Mouse (Mus musculus): ENCODE data around the gene Abcf1.
"Not testable (repeated sequence)": the region's sequence is repeated elsewhere in the genome, so short reads cannot be mapped to it uniquely, and the experiment has no call there.

Gene Abcf1

DNA sequence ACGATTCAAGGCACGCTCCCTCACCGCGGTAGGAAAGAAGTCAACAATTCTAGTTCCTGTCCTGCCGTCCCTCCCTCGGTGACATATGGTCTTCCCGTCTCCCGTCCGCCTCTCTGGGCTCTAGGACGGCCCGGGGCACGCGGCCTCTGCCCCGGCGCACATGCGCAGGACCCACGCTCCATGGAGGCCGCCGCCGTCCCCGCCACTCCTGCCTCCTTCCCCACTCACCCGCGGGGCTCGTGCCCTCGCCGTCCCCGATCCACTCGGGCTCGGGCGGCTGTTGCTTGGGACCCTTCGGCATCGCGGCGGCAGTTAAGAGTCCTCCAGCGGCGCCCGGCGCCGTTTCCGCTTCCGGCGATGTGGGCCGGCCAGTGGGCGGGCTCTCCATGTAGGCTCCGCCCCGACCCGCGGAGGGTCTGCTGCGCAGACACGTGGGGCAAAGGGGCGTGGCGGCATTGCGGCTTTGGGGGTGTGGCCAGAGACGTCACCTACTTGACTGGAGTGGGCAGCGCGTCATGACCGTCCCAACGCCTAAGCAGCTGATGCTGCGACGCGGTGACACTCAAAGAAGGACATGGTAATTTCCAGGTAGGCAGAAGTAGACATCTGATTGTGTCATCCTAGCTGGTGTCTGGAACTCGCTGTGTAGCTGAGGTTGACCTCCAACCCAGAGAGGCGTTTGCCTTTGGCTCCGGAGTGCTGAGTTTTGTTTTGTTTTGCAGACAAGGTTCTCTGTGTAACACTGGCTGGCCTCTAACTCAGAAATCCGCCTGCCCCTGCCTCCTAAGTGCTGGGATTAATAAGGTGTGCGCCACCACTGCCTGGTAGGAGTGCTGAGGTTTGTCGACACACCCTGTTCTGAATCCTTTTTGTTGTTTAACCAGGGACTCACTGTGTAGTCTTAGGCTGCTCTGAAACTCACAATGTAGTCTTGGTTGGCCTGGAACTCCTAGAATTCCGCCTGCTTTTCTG, at the start of gene Abcf1:
Gene Abcf1, minus strand, starts transcription at position 344 of the 972 bp plus-strand sequence.
- peak; percentile 98 for DNase-seq (ENCODE audit: low read depth, low spot score)

DNA sequence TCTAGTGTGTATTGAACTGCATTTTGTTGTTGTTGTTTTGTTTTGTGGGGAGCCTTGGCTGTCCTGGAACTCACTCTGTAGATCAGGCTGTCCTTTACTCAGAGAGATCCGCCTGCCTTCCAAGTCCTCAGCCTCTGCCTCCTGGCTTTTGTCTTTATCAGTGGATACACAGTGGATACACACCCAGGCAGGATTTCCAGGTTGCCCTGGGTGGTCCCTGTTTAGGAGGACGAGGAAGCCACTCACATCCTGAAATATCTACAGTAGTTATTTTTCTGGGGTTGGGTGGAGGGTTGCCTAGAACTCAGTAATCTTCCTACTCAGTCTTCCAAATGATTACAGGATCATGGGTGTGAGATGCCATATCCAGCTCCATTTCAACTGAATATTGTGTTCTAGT, 49.4 kb upstream of the Abcf1 start:
- DNase-seq (ENCODE audit: low read depth, low spot score), result no peak

- DNase-seq (ENCODE audit: low read depth, low spot score), result no peak
These were observed 47.5 kb upstream of the Abcf1 start for GRCm38 (mm10) chr17:36017046-36017445.

- no peak for DNase-seq (ENCODE audit: low read depth, low spot score)
These were observed 45.4 kb upstream of the Abcf1 start for GRCm38 (mm10) chr17:36014977-36015376.

DNA sequence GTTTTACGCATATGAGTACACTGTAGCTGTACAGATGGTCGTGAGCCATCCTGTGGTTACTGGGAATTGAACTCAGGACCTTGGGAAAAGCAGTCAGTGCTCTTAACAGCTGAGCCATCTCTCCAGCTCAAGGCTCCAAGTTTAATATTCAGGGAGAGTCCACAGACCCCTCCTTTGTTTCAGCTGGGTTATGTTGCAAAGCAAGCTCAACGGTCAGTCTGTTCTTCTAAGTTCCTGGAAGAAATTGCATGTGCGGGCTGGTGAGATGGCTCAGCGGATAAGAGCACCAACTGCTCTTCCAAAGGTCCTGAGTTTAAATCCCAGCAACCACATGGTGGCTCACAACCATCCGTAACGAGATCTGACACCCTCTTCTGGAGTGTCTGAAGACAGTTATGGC, 34.8 kb upstream of the Abcf1 start:
- DNase-seq (ENCODE audit: low read depth, low spot score), result not testable (repeated sequence)

DNA sequence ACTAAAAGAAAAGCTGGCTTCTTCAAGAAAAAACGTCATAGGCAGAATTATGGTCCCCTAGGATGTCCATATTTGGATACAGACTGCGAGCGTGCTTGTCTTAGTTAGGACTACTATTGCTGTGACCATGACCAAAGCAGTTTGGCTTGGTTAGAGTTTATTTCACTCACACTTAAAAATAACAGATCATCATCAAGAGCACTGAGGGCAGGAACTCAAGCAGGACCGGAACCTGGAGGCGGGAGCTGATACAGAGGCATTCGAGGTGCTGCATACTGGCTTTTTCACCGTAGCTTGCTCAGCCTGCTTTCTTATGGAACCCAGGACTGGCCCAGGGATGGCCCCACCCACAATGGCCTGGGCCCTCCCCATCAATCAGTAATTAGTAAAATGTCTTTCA, 33.8 kb upstream of the Abcf1 start:
- DNase-seq (ENCODE audit: low read depth, low spot score), result peak; percentile 61

DNA sequence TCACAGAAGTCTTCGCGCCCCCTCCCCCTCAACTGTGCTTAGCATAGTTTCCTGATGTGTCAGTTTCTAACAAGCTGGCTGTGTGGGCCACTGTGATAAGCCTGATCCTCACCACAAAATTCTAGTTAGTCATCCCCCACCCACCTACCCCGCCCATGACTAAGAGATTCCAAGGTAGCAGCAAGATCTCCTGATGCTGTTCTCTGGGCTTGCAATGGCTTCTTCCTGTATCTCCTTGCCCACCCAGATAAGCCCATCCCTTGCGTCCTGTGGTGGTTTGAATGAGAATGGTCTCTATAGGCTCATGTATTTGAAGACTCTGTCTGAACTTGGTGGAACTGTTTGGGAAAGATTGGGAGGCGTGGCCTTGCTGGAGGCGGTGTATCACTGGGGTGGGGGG, 32.4 kb upstream of the Abcf1 start:
- DNase-seq (ENCODE audit: low read depth, low spot score), result peak; percentile 85

- DNase-seq (ENCODE audit: low read depth, low spot score), result peak; percentile 86
These were observed 31.7 kb upstream of the Abcf1 start for GRCm38 (mm10) chr17:36001121-36001897.

- peak; percentile 46 for DNase-seq (ENCODE audit: low read depth, low spot score)
These were observed 30.8 kb upstream of the Abcf1 start for GRCm38 (mm10) chr17:36000349-36000748.

DNA sequence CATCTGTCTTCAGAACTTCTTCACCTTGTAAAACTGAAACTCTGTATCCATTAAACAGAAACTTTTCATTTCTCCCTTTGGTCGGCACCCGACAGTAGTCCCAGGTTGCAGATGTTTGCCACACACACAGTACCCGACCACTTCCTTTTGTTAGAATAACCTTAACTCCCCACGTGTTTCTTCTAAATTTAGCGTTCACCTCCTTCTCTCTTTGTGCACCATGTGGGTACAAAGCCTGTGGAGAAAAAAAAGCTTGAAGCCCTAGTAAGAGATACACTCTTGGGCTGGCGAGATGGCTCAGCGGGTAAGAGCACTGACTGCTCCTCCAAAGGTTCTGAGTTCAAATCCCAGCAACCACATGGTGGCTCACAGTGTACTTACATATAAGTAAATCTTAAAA, 29.8 kb upstream of the Abcf1 start:
- DNase-seq (ENCODE audit: low read depth, low spot score), result peak; percentile 90

DNA sequence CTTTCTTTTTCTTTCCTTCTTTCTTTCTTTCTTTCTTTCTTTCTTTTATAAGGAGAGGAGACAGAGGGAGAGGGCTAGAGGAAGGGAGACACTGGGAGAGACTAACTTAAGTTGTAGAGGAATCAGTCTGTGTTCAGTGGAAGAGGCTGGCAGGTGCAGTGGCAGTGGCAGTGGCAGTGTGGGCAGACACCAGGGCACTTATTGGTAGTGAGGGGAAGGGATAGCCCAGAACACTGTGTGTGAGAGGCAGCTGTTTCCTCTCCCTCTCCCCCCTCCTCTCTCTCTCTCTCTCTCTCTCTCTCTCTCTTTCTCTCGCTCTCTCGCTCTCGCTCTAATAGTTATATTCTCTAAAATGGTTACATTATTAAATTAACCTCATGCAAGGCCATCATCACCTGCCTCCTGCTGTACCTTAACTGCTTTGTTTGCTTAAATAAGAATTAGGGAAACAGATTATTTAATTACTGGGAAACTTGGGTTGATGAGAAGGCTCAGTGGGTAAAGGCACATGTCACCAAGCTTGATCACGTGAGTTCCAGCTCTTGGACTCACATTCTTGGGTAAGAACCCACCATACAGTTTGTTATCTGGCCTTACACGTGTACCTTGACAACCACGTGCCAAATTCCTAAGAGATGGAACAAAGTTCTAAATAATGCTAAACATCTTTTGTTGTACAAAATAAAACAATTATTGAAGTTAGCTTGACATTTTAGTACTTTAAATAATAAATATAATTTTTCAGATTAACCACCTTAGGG, 29.2 kb upstream of the Abcf1 start:
- DNase-seq (ENCODE audit: low read depth, low spot score), result peak; percentile 65

DNA sequence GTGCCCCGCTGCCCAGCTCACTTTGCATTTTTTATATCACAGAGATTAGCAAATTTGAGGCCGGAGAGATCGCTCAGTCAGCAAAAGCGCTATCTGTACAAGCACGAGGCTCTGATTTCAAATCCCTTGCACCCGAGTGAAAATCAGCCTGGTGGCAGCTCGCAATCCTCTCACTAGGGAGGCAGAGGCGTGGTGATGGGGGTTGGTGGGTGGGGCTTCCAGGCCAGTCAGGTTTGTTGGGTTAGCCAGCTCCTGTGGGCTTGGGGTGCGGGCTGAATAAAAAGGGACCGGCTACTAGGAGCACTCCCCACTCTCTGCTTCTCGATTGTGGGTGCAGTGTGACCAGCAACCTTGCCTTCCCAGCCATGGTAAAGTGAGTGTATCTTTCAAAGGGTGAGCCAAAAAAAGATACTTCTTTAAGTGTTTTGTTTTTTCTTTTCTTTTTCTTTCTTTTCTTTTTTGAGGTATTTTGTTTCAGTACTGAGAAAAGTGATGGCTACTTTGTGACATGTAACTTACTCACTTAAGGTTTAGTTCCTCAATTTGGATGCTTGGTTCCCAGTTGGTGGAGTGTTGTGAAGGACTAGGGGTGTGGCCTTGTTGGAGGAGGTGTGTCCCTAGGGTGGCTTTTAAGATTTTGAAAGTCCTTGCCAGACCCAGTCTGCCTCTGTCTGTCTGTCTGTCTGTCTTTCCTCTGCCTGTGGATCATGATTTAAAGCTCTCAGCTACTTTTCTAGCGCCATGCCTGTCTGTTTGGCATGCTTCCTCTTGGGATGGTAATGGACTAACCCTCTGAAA, 28.4 kb upstream of the Abcf1 start:
- peak; percentile 88 for DNase-seq (ENCODE audit: low read depth, low spot score)

GRCm38 (mm10) chr17:35996949-35997348, 27.4 kb upstream of the Abcf1 start:
- peak; percentile 97 for DNase-seq (ENCODE audit: low read depth, low spot score)

- DNase-seq (ENCODE audit: low read depth, low spot score), result peak; percentile 45
These were observed 25.3 kb upstream of the Abcf1 start for GRCm38 (mm10) chr17:35994879-35995240.

GRCm38 (mm10) chr17:35994175-35994878, 24.8 kb upstream of the Abcf1 start:
- peak; percentile 86 for DNase-seq (ENCODE audit: low read depth, low spot score)

GRCm38 (mm10) chr17:35993675-35994074, 24.1 kb upstream of the Abcf1 start:
- DNase-seq (ENCODE audit: low read depth, low spot score), result peak; percentile 91

DNA sequence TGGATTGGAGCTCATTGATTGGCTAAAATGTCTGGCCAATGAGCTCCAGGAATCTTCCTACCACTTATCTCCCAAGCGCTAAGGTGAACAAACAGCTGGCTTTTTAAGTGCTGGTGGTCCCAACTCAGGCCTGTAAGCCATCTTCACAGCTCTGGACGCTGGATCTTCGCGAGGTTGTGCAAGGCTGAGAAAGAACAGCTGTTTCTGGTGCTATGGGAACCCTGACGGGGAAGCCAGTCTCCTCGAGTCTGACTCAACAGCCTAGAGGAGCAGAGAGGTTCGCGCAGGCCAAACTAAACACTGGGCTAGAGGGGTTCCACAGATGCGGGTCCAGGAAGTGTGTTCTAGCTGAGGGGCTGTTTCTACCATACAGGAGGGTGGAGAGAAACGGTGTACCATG, 22.2 kb upstream of the Abcf1 start:
- no peak for DNase-seq (ENCODE audit: low read depth, low spot score)

DNA sequence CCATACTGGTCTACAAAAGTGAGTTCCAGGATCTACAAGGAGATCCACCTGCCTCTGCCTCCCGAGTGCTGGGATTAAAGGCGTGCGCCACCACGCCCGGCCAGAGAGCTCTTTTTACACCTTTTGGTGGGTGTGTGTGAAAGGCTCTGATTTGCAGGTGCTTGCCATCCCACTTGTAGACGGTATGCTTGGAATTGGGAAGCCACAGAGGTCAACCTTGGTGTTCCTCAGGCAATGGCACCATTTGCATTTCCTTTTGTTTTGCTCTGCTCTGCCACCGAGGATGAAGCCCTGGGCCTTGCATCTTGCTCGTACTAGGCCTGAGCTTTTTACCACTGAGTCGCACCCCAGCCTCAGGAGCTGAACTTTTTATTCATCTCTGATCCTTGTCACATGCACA, 12.2 kb upstream of the Abcf1 start:
- DNase-seq (ENCODE audit: low read depth, low spot score), result no peak

GRCm38 (mm10) chr17:35980363-35980754, 10.8 kb upstream of the Abcf1 start:
- DNase-seq (ENCODE audit: low read depth, low spot score), result no peak

Data from CD4-positive helper T cell, adult 2 months (primary cell).